Mouse (Mus musculus): Measurements from ENCODE around the gene Wfdc17. TPM values are rescaled to one million over a fixed set of nuclear protein-coding genes. Genes with fewer than 3 reads are reported as not detected.

The Wfdc17 gene
- polyA plus RNA-seq (2012; rRNA removed): 0.34 and 0.48 TPM in 2 replicates

DNA sequence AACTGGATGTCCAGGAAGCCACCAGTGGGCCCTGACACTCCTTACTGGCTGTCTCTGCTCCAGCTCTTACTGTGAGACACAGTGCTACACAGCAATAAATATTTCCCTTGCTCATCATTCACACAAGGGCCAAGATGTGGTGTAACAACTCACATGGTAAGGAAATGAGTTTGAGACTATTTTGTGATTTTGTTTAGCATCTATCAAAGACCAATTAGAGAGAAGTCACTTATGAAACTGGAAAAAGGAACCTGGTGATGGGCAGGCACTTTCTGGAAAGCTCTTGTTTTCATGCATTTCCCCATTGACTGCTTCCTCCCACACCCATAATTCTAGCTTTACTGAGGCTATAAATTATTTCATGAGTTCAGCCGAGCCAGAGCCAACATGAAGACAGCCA, at the start of gene Wfdc17:
Gene Wfdc17 (plus strand): TSS at position 287 of the 400 bp plus-strand sequence.

DNA sequence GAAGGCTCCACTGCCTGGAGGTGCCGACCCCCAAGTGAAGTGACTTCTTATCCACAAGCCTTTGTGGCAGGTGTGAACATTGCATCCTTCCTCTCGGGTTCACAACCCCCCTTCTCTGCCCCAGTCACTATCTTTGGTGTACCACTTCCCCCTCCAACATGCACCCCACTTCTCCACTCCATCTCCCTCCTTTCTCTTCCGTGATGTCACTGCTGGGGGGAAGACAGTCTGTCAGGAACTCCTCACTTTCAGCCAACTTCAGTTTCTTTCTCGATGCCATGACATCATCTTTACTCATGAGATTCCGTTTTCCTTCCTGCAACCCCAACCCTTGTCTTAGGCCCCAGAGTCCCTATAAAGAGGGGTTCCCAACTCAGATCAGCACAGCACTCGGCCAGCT, 41.6 kb upstream of the Wfdc17 start, which contains the start of gene Ccl4:
Gene Ccl4 (plus strand): TSS at position 381 of the 400 bp plus-strand sequence.

DNA sequence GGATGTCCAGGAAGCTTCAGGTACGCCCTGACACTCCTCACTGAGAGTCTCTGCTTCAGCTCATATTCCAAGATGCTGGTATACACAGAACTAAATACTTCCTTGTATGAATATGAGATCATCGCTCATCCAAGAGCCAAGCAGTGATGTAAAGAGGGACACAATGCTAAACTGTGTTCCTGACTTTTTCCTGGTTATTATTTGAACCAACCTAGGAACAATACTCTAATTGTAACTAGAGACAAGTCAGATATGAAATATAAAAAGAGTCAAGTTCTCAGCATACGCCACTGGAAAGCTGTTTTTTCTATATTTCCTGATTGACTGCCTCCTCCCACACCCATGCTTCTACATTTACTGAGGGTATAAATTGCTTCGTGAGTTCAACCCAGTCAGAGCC, 4.9 kb downstream of the Wfdc17 start, which contains the start of gene Wfdc18:
Gene Wfdc18 (plus strand): TSS at position 301 of the 400 bp plus-strand sequence.

DNA sequence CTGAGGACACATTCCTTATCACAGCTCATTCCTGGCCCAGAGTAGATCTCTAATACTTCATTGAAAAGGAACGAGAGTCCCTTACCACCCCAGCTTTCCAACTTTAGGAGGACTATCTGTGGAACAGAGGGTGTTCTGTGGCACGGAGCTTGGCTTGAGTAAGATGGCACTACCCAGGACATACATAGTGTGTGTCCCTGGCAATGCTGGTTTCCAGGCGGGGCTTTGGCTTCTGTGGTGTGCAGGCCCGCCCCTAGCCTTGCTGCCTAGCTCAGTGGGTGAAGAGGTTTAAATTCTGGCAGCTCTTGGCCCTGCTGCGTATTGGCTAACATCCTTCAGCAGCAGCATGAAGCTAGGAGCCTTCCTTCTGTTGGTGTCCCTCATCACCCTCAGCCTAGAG, 42.9 kb downstream of the Wfdc17 start, which contains the start of gene Wfdc21:
Gene Wfdc21 (plus strand): TSS at position 260 of the 400 bp plus-strand sequence.

DNA sequence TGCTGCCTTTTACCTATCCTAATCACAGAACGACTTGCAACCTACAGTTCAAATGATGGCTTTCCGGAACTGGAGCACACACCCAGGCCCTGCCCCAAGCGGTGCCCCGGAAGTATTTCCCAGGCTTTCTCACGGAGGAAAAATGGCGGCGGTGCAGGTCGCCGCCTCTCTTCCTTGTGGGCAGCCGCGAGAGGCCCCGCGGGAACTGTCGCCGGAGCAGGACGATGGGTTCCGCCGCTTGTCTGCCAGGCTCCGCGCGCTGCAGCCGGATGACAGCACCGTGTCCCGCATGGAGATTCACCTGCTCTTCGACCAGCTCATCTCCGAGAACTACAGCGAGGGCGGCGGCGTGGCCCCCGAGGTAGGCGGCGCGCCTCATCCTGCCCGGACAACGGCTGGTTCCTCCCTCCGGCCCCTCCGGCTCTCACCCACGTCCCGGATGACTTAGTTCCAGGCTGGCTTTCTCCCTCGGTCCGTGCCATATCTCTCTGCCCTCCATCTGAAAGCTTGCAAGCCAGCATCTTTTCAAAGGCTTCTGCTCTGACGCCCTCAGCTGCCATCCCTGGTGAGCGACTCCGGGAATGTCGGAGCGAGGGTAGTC, 49.9 kb downstream of the Wfdc17 start, which contains the start of gene Heatr6:
Gene Heatr6 (plus strand): TSS at position 116 of the 601 bp plus-strand sequence.

Other genes starting within 250 kb of the Wfdc17 start
- 3.6 and 4.1 TPM in 2 replicates for gene Mmp28, start 240.9 kb upstream of the Wfdc17 start, polyA plus RNA-seq (2012; rRNA removed)
- 163 and 320 TPM in 2 replicates for gene Taf15, start 230.9 kb upstream of the Wfdc17 start, polyA plus RNA-seq (2012; rRNA removed)
- gene Heatr9, start 181.8 kb upstream of the Wfdc17 start, polyA plus RNA-seq (2012; rRNA removed): not detected in 2 replicates
- gene Ccl5, start 173.5 kb upstream of the Wfdc17 start, polyA plus RNA-seq (2012; rRNA removed): not detected in 2 replicates
- gene Ccl9, start 125.4 kb upstream of the Wfdc17 start, polyA plus RNA-seq (2012; rRNA removed): 1.2 and 1.3 TPM in 2 replicates
- 0.65 and 1.3 TPM in 2 replicates for gene Ccl6, start 110.9 kb upstream of the Wfdc17 start, polyA plus RNA-seq (2012; rRNA removed)
- not detected in 2 replicates for gene Rpl9-ps1, start 58.4 kb upstream of the Wfdc17 start, polyA plus RNA-seq (2012; rRNA removed)
- gene Ccl3, start 54.6 kb upstream of the Wfdc17 start, polyA plus RNA-seq (2012; rRNA removed): 0.85 and 0.98 TPM in 2 replicates
- gene Ccl4, start 41.4 kb upstream of the Wfdc17 start, polyA plus RNA-seq (2012; rRNA removed): 0.13 and 0.21 TPM in 2 replicates
- gene Wfdc18, start 5.0 kb downstream of the Wfdc17 start, polyA plus RNA-seq (2012; rRNA removed): not detected in 2 replicates
- 0.20 and 0.46 TPM in 2 replicates for gene Wfdc21, start 42.9 kb downstream of the Wfdc17 start, polyA plus RNA-seq (2012; rRNA removed)
- gene Heatr6, start 49.7 kb downstream of the Wfdc17 start, polyA plus RNA-seq (2012; rRNA removed): 24.1 and 25.3 TPM in 2 replicates
- gene Hnf1b, start 146.1 kb downstream of the Wfdc17 start, polyA plus RNA-seq (2012; rRNA removed): 0.07 and 0.37 TPM in 2 replicates
- 26.9 and 38.1 TPM in 2 replicates for gene Ddx52, start 238.1 kb downstream of the Wfdc17 start, polyA plus RNA-seq (2012; rRNA removed)